Mouse (Mus musculus) cerebellum, adult 8-10 months (tissue): ENCODE data around the gene Amy1.
"Not testable (repeated sequence)": the region's sequence is repeated elsewhere in the genome, so short reads cannot be mapped to it uniquely, and the experiment has no call there.

Source experiments
- DNase-seq: peaks from one replicate; pipeline ENCODE4 v3.0.0; 2022

Gene Amy1

DNA sequence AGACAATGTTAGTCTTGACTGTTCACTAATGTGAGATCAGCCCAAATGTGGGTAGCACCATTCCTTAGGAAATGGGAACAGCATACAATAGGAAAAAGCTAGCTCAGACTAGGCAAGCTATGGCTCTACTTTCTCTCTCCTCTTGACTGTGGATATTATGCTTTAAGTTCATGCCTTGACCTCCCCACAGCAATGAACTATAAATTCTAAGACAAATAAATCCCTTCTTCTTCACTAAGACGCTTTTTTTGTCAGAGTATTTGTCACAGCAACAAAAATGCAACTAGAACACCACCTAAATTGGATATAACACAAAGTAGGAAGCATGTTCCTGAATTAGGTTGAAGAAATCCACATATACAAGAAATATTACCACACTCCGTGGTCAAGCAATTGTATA, at the start of gene Amy1:
Amy1 (minus strand) TSS at position 101 of the 400 bp plus-strand sequence.
- DNase-seq, result no peak

DNA sequence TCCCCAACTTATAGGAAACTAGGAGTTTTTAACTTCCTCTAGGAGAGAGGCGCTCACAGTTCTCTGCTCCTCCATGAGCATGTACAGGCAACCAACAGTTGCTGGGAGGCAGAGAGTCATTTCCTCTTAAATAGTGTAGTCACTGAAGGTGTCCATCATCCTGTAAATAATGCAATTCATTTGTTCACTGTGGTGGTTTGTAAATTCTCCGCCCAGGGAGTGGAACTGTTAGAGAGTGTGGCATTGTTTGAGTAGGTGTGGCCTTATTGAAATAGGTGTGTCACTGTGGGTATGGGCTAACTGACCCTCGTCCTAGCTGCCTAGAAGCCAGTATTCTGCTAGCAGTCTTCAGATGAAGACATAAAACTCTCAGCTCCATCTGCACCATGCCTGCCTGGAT, 47.8 kb upstream of the Amy1 start:
- DNase-seq, result no peak

DNA sequence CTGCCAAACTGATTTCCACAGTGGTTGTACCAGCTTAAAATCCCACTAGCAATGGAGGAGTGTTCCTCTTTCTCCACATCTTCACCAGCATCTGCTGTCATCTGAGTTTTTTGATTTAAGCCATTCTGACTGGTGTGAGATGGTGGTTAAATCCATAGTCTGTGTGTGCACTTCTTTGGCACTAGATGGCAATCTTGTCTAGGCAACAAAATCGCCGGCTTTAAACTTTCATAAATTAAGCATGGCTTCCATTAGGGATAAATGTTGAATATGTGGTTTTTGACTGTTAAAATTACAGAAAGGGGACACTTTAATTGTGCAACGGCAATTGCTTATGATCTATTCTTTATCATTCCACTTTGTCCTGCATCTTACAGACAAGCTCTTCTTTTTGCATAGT, 44.9 kb upstream of the Amy1 start:
- DNase-seq, result not testable (repeated sequence)

DNA sequence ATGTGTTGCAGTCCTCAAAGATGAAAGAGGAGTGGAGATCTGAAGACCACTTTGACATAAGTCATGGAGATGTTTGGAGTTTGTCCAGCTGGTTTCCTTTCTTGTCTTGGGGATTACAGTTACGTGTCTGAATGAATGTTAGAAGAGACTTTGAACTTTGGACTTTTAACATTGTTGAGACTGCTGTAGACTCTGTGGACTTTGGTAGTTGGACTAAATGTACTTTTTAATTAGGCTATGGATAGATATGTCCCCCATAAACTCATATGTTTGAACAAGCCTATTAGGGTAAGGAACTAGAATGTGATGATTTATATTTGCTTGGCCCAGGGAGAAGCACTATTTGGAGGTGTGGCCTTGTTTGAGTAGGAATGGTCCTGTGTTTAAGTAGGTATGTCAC, 33.0 kb upstream of the Amy1 start:
- DNase-seq, result no peak

DNA sequence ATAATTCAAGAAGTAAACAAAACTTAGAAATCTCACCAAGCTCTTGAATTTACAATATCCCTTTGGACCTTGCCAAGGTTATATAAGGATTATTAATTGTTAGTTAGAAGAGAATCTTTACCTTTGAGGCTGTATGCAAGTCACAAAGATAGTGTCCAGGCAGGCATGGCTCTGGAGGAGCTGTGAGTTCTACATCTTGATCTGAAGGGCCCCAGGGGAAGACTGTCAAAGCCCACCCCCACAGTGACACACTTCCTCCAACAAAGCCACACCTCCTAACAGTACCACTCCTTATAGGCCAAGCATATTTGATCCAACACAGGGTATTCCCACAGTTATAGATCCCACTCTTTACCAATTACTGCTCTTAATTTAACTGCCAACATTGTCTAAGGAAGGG, 27.7 kb upstream of the Amy1 start:
- no peak for DNase-seq

DNA sequence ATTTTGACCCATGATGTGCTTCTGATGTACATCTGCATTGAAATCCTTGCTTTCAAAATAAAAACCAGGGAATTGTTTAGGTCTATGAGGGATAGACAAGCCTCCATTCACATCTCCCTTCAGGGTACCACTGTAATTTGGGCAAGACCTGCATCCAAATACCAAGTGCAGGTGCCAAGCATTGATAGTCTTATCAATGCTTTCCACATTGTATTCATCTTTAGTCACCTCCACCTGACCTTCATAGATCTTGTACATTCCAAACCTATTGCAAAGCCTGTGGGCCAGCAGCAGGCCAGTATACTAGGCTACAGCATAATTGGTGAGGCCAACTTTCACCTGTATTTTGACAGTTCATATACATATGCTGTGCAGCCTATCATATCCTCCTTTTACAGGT, 25.1 kb upstream of the Amy1 start:
- no peak for DNase-seq

DNA sequence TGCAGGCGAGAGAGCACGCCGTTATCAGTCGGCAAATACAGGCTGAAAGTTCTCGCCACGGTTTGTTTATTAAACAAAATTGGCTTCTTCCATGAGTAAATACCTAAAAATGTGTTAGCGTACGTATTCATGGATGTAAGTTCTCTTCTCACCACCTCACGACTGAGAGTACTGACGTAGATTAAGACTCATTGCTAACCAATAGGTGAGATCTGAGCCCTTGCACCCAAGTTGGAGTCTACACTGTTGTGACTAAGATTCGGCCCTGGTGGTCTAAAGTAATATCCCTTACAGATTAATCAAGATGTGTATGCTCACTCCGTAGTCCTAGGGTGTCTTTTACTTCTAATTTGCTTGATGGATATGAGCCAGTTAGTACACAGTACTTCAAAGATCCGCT, 24.1 kb upstream of the Amy1 start:
- DNase-seq, result no peak

DNA sequence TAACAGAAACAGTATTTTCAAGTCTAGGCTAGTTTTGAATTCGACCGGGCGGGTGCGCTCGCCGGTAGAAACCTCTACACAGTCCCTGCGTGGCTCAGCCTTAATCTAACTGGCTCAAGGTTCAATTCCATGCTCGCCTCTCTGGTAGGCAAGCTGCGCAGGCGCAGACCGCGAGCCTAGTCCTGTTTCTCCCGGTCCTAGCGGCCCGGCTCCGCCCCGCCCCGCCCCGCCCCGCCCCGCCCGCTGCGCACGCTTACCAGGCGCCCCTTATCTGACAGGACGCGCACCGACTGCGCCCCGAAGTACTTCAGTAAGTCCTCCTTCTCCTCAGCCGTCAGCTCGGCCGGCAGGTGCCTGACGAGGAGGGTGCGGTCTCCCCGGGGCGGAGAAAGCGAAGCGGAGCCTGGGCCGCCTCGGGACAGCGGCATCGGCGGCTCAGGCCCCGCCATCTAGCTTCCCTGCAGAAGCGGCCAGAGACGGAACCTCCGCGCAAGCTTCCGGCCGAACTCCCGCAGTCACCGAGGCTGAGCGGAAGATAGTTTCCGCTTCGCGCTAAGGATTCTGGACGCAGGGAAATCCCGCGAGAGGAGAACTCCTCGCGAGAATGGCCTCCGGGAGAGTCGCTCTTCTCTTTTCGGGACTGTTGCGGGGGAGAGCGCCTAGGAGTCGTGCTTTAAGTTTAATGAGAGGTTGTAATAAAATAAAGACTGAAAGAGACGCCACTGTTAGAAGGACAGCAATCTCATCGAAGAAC, 23.3 kb upstream of the Amy1 start, which contains the start of gene Rnpc3:
Rnpc3 (minus strand) TSS at position 544 of the 754 bp plus-strand sequence.
- DNase-seq, result peak; percentile 95

DNA sequence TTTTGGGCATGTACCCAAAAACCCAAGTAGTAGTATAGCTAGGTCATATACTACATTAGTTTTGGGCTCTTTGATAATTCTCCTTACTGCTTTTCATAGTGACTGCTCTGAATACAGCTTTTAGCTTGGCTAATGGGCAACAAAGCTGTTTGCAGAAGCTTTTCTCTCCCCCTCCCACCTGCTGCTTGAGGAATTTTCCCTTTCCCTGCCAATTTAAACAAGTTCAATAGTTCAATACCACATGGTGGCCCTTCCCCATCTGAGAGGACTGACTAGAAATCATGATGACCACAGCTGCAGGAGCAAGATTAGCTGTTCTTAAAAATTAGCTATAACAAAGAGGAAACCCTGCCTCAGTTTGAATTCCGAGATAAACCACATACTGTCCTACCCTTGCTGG, 15.7 kb downstream of the Amy1 start:
- DNase-seq, result no peak

DNA sequence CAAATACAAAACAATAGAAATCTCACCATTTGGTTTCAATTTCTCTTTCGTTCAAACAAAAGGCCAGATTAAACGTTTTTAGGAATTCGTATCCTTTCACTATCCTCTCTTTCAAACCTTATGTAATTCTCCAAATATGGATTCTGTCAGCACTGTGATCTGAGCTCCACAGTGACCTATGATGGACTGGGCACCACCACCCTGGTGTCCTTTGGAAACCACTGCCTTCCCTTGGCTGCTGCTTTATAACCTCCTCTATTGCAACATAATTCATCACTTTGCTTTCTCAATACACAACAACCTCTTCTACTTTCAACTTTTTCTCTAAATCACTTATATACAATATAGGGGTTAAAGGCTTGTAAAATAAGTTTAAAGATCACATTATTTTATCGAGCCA, 31.9 kb downstream of the Amy1 start:
- no peak for DNase-seq

DNA sequence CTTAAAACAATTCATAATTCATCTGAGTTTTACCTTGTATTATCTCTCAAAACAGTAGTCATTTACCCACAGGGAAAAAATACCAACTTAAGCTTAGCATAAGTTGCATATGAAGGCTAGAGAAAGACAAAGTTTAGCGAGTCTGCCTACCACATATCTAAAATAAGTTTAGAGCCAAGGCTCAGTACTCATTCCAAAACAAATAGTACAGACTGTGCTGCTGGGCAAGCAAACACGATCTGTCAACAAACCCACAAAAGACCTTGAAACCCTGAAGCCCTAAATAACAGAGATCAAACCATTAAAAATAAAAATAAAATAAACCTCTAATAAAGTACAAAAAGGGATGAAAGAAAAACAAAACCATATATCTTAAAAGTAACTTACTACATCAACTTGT, 32.4 kb downstream of the Amy1 start:
- DNase-seq, result no peak

DNA sequence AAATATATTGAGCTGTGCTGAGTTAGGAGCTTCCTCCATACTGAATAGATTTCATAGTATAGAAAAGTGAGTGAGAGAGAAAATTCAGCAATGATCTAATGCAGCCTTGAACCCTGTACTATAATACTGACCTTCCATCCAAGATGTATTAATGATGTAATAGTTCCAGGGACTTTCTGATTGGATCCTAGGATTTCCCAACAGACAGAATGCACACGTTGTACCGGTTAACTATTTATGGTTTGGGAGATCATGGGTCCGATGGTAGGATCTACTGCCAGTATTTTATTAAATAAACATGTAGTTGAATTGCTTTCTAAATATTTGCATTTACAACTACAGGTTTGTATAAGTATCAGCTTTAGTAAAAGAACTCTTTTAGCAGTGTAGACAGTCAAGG, 34.3 kb downstream of the Amy1 start:
- DNase-seq, result no peak

DNA sequence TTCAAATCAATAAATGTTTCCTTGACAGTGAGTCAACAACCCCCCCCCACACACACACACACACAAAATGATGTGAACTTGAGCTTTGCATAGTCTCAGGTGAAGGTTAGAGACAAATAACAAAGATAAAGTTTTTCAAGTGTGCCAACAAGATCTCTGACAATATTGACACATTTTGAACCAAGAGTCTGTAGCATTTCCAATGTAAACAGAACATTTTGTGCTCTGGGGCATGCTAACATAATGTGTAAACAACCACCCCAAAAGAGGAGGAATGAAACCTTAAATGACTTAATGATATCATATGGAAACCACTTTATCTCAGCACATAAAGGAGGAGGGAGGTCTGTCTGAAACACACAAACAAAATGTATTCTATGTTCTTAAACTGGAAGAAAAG, 66.8 kb downstream of the Amy1 start:
- no peak for DNase-seq

DNA sequence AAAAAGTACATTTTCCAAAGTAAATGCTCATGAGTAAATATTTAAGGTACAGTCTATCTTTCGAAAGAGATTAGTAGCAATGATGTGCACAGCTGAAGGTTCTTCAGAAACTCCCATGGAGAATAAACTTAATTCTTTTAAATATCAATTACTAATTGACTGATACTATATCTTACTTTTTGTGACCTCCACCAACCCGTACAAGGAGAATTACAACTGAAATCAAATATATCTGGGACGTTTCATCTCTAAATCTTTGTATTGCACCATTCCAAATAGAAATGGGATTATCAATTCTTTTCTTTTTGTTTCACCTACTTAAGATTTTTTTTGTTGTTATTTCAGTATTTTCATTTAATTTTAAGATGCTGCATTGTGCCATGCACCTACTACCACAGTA, 74.2 kb downstream of the Amy1 start, which contains the start of gene Amy2a1:
Amy2a1 (minus strand) TSS at position 101 of the 400 bp plus-strand sequence.
- DNase-seq, result not testable (repeated sequence)
